ENCODE assay signal across 23 mouse cellular contexts in the genomic region with DNA sequence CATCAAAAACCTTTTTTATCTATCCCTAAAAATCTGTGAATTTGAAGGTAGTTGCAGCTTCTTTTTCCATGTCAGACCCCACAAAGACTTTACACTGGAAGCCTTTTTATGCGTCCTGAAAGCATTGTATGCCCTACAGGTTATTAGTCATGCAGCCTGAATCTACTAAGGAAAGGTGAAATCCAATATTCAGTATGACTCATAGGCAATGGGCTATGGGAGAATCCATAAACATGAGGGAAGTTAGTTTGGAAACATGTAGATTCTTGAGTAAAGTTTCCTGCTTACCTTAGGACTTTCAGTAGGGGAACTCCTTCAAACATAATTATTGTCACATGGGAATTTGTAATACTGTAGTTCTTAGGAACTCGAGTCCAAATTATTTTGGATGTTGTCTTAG.
"Had no signal": no experiment of that assay in that cellular context is flagged by ENCODE, and none has a peak within 500 bp of the region (broad histone marks: within the 10 kb centered on the region; RNA-seq: fewer than 3 reads in every experiment).

No protein-coding gene starts in this region.

- DNase-seq: left cerebral cortex, postnatal 4 days; liver; liver, embryonic 13.5 days; liver, postnatal 0 days; lung, adult 18-20 months; lung, adult 2 months; lung, embryonic 14.5 days; lung, postnatal 10 days; lung, postnatal 36 days; lung, postnatal 4 days; midbrain, embryonic 14.5 days had no signal

- ATAC-seq: liver, embryonic 12.5 days; liver, postnatal 0 days; lung, postnatal 0 days; midbrain, embryonic 13.5 days; midbrain, embryonic 15.5 days; midbrain, embryonic 16.5 days had no signal

- H3K27me3 ChIP-seq: limb, embryonic 12.5 days; limb, embryonic 13.5 days; limb, embryonic 15.5 days; liver, embryonic 12.5 days; liver, embryonic 13.5 days; liver, embryonic 15.5 days; lung, embryonic 15.5 days; megakaryocyte, embryonic 14.5 days; midbrain, embryonic 12.5 days; midbrain, embryonic 13.5 days; midbrain, embryonic 15.5 days had no signal
